Mouse (Mus musculus) ES-E14 (cell line): ENCODE measurements around the gene Mpv17l2. TPM values are rescaled to one million over a fixed set of nuclear protein-coding genes. Genes with fewer than 3 reads are reported as not detected.

Experiments
- DNase-seq: peaks from one replicate; pipeline ENCODE4 v3.0.0-alpha.2; 2013; ENCODE audit warnings: low read depth, low spot score
- H3K27ac ChIP-seq: 2 replicates; pipeline ENCODE4 v1.5.1; 2012; ENCODE audit warnings: low read depth, mild to moderate bottlenecking, low read length, moderate library complexity, mixed read lengths; ENCODE audit not compliant: poor library complexity, insufficient read depth, severe bottlenecking
- H3K36me3 ChIP-seq: 2 replicates; pipeline ENCODE4 v1.6.1; 2012; ENCODE audit warnings: mild to moderate bottlenecking, low read length, moderate library complexity, mixed read lengths; ENCODE audit not compliant: control insufficient read depth, poor library complexity, insufficient read depth, severe bottlenecking
- H3K4me1 ChIP-seq, 2 experiments: fragments of 150-350 bp in 1 of 2; sonication (generic) in 1 of 2; 2 replicates each; pipeline ENCODE4 v1.6.1; 2012; ENCODE audit warnings: low read length in 2 of 2, mild to moderate bottlenecking in 1 of 2, mixed read lengths in 1 of 2; ENCODE audit not compliant: control insufficient read depth in 2 of 2, insufficient read depth in 2 of 2, poor library complexity in 1 of 2
- H3K4me3 ChIP-seq, 2 experiments: fragments of 150-350 bp in 1 of 2; sonication (generic) in 1 of 2; 2 replicates each; pipeline ENCODE4 v1.5.1; 2012; ENCODE audit warnings: low read length in 2 of 2, low read depth in 1 of 2, mild to moderate bottlenecking in 1 of 2, mixed read lengths in 1 of 2; ENCODE audit not compliant: insufficient read depth in 1 of 2, poor library complexity in 1 of 2, severe bottlenecking in 1 of 2
- H3K9ac ChIP-seq: 2 replicates; pipeline ENCODE4 v1.6.1; 2012; ENCODE audit warnings: low read depth, mild to moderate bottlenecking, low read length, mixed read lengths; ENCODE audit not compliant: poor library complexity, insufficient read depth, severe bottlenecking
- H3K9me3 ChIP-seq: fragments of 150-350 bp; sonication (generic); 2 replicates; pipeline ENCODE4 v1.6.1; 2012; ENCODE audit warnings: low read depth, mild to moderate bottlenecking, low read length; ENCODE audit not compliant: control insufficient read depth, insufficient read depth
- CHD2 ChIP-seq: IDR thresholded peaks from 2 replicates; pipeline ENCODE4 v1.6.1; 2014; ENCODE audit warnings: mild to moderate bottlenecking, low read depth, low read length, inconsistent platforms
- HCFC1 ChIP-seq: IDR thresholded peaks from 2 replicates; pipeline ENCODE4 v1.6.1; 2012; ENCODE audit warnings: low read length, inconsistent platforms, borderline replicate concordance; ENCODE audit not compliant: insufficient read depth
- MAFK ChIP-seq: IDR thresholded peaks from 2 replicates; pipeline ENCODE4 v1.6.1; 2014; ENCODE audit warnings: mild to moderate bottlenecking, low read depth, low read length, inconsistent platforms; ENCODE audit not compliant: insufficient read depth
- ZC3H11A ChIP-seq: IDR thresholded peaks from 2 replicates; pipeline ENCODE4 v1.6.1; 2012; ENCODE audit warnings: low read depth, mild to moderate bottlenecking, inconsistent platforms, low read length, borderline replicate concordance
- ZNF384 ChIP-seq: IDR thresholded peaks from 2 replicates; pipeline ENCODE4 v1.6.1; 2012; ENCODE audit warnings: low read depth, low read length, inconsistent platforms
- in situ Hi-C, 2 experiments: fragments of 600-800 bp; cut with MboI; formaldehyde crosslinking; loops; one replicate each; pipeline ENCODE4 v1.15.1; 2025; ENCODE audit warnings: low sequenced_read_pairs in 2 of 2, inconsistent platforms in 1 of 2; ENCODE audit not compliant: unreplicated experiment in 2 of 2
- total RNA-seq: library from RNA; depleted of rRNA; stranded (reverse); fragments of 300-350 nt; gene quantifications from 2 replicates; pipeline ENCODE4 v1.2.3, GENCODE M21; 2012

The Mpv17l2 gene
- total RNA-seq, 1 experiment = 49.9 TPM

- H3K9me3 ChIP-seq = no peaks in the 10 kb centered on the region
- no peaks in the 10 kb centered on the region for H3K36me3 ChIP-seq
- no peak overlapping the region for H3K9ac ChIP-seq
- H3K27ac ChIP-seq = no peak overlapping the region
- TF ChIP-seq ZC3H11A (no peak), MAFK (no peak), HCFC1 (no peak), CHD2 (no peak), ZNF384 (no peak)
- H3K4me1 ChIP-seq = peaks cover 2 to 13% of the 10 kb centered on the region in 2 experiments; a peak in 2 of 4 replicates
- in situ Hi-C loops = no loop called here
- no peak overlapping the region for H3K4me3 ChIP-seq
- no peak for DNase-seq
Measured at GRCm38 (mm10) chr8:70746676-70747075, 14.1 kb downstream of the Mpv17l2 start.

GRCm38 (mm10) chr8:70745691-70746220, 15.0 kb downstream of the Mpv17l2 start:
- no peaks in the 10 kb centered on the region for H3K36me3 ChIP-seq
- TF ChIP-seq ZNF384 = no peak
- no peak for TF ChIP-seq ZC3H11A
- no peak for TF ChIP-seq CHD2
- no peak for TF ChIP-seq MAFK
- TF ChIP-seq HCFC1 = no peak
- no peak overlapping the region for H3K4me3 ChIP-seq
- no peak overlapping the region for H3K9ac ChIP-seq
- no peaks in the 10 kb centered on the region for H3K9me3 ChIP-seq
- no peak for DNase-seq
- in situ Hi-C loops = no loop called here
- H3K4me1 ChIP-seq = peaks cover 2 to 13% of the 10 kb centered on the region in 2 experiments; a peak in 2 of 4 replicates
- H3K27ac ChIP-seq = no peak overlapping the region

- Histone ChIP-seq H3K36me3 (no peaks in the 10 kb centered on the region), H3K27ac (no peak overlapping the region), H3K4me1 (peaks cover 2 to 13% of the 10 kb centered on the region in 2 experiments; a peak in 2 of 4 replicates), H3K9ac (no peak overlapping the region), H3K4me3 (no peak overlapping the region), H3K9me3 (no peaks in the 10 kb centered on the region)
- no peak for DNase-seq
- TF ChIP-seq HCFC1 (no peak), CHD2 (no peak)
- in situ Hi-C loops = no loop called here
Measured at GRCm38 (mm10) chr8:70744806-70745205, 15.9 kb downstream of the Mpv17l2 start.

DNA sequence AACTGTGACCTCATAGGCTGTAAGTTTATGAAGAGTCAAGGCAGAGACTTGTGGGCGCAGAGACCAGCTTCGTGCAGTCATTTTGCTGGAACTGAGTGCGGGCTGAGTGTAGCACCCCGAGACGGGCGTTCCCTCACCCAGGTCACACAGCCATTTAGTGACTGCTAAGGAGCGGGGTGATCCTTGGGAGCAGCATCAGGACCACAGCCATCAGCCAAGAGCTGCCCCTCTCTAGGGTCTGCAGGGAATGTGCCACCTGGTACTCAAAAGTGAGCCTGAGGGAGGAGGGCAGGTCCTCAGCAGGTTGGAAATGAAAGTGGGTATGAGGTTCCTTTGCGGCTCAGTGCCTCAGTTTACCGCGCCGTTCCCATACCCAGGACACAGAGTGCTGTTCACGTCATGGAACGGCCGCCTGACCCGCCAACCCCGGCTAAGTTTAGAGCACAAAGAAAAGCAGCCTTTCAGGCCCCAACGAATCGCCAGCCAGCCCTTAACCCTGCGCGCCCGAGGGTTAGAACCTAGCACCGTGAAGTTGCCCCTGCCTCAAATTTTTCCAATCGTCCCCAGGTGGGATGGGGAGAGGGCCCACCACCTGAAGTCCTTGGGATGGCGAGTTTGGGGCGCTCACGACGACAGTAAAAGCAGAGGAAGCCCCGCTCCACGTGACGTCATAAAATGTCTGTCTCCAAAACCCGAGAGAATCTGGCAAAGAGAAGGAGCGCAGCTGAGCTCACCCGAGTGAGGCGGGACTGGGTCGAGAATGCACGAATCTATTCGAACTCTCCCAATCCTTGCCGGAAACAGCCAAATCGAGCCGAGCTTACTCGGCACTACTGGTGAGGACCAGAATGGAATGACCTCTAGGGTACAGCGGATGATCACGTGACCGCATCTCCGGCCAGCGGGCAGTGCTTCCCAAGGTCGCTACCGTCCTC, 16.8 kb downstream of the Mpv17l2 start:
- in situ Hi-C loops = no loop called here
- peaks cover 2 to 13% of the 10 kb centered on the region in 2 experiments; a peak in 2 of 4 replicates for H3K4me1 ChIP-seq
- H3K36me3 ChIP-seq = no peaks in the 10 kb centered on the region
- H3K9me3 ChIP-seq = no peaks in the 10 kb centered on the region
- H3K4me3 ChIP-seq = peak overlapping the region; percentile 59 to 63; a peak in 3 of 4 replicates
- H3K9ac ChIP-seq = peak overlapping the region; percentile 17; the same call in 1 of the 2 replicates
- DNase-seq = no peak
- H3K27ac ChIP-seq = no peak overlapping the region
- no peak for TF ChIP-seq HCFC1
- TF ChIP-seq ZC3H11A = no peak
- no peak for TF ChIP-seq ZNF384
- no peak for TF ChIP-seq MAFK
- TF ChIP-seq CHD2 = no peak
